Mouse (Mus musculus) midbrain, postnatal 0 days (tissue): ENCODE data around the gene Triml2. TPM values are rescaled to one million over a fixed set of nuclear protein-coding genes. Genes with fewer than 3 reads are reported as not detected.

Experiments used
- ATAC-seq: fragments of 200-750 bp; cut with Nextera tagmentation; 2 replicates; pipeline ENCODE4 v1.8.0; 2017; ENCODE audit warnings: moderate number of reproducible peaks, mild to moderate bottlenecking, moderate TSS enrichment, moderate library complexity; ENCODE audit not compliant: low FRiP score
- DNase-seq: peaks from one replicate; pipeline ENCODE4 v3.0.0-alpha.2; 2015; ENCODE audit warnings: low spot score
- H3K27ac ChIP-seq: fragments of 300-500 bp; sonication (generic); 2 replicates; pipeline ENCODE4 v1.5.1; 2014; ENCODE audit warnings: low read depth, mild to moderate bottlenecking, low read length, mixed read lengths
- H3K27me3 ChIP-seq: fragments of 300-500 bp; sonication (generic); 2 replicates; pipeline ENCODE4 v1.6.1; 2014; ENCODE audit warnings: low read length, control low read depth, mixed read lengths; ENCODE audit not compliant: insufficient read depth
- H3K36me3 ChIP-seq: fragments of 300-500 bp; sonication (generic); 2 replicates; pipeline ENCODE4 v1.6.1; 2014; ENCODE audit warnings: low read length, control low read depth, mixed read lengths; ENCODE audit not compliant: insufficient read depth
- H3K4me1 ChIP-seq: fragments of 300-500 bp; sonication (generic); 2 replicates; pipeline ENCODE4 v1.6.1; 2014; ENCODE audit warnings: mild to moderate bottlenecking, control low read depth, antibody characterized with exemption, low read length, mixed read lengths; ENCODE audit not compliant: insufficient read depth
- H3K4me2 ChIP-seq: fragments of 300-500 bp; sonication (generic); 2 replicates; pipeline ENCODE4 v1.6.1; 2014; ENCODE audit warnings: low read depth, mild to moderate bottlenecking, low read length, mixed read lengths; ENCODE audit not compliant: poor library complexity, severe bottlenecking
- H3K4me3 ChIP-seq: fragments of 300-500 bp; sonication (generic); 2 replicates; pipeline ENCODE4 v1.5.1; 2014; ENCODE audit warnings: low read depth, mild to moderate bottlenecking, low read length, moderate library complexity
- H3K9ac ChIP-seq: fragments of 300-500 bp; sonication (generic); replicated peaks from 2 replicates; pipeline ENCODE4 v1.6.1; 2014; ENCODE audit warnings: mild to moderate bottlenecking, low read length, moderate library complexity, mixed read lengths; ENCODE audit not compliant: poor library complexity, severe bottlenecking
- H3K9me3 ChIP-seq: fragments of 300-500 bp; sonication (generic); 2 replicates; pipeline ENCODE4 v1.6.1; 2016; ENCODE audit warnings: low read length, control low read depth
- CTCF ChIP-seq: IDR thresholded peaks from 2 replicates; pipeline ENCODE4 v1.5.1; 2016; ENCODE audit warnings: antibody characterized with exemption, mild to moderate bottlenecking
- WGBS: fragments of 180-500 bp; shearing (Covaris S2); extraction: QIAGEN DNeasy Blood & Tissue Kit; methylation state at CpG from one replicate; pipeline ENCODE4 v1.1.7; 2014; 5-methylcytosine and 5-hydroxymethylcytosine counted together
- polyA plus RNA-seq: library from polyadenylated mRNA; unstranded; fragments of >200 nt; fragmentation: Nextera tagmentation; extraction: Ambion mirVana; gene quantifications from 2 replicates; pipeline ENCODE4 v1.2.1, GENCODE M21; 2015
- total RNA-seq: library from RNA; depleted of rRNA; stranded (reverse); fragments of >200 nt; gene quantifications from 2 replicates; pipeline ENCODE4 v1.2.3, GENCODE M21; 2014; rRNA removed

Gene Triml2
- total and polyA plus RNA-seq, 2 experiments from 2014 or later, result 0.12 TPM; not detected in 1

DNA sequence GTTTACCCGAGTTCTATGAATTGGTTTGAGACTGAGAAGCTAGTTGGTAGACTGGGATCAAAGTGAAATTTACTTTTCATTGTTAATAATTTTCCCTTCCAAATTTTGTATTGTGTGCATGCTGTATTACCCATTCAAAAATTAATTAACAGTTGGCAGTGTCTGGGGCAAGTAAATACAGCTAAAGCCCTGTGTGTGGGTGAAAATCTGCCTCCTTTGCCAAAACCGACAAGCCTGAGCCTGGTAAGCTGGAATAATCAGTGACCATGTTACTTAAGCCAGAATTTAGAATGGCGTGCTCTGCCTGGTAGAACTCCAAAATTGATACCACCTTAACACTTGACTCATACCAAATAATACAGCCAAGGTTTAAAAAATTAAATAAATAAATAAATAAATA, 63.0 kb downstream of the Triml2 start:
- DNase-seq, result no peak
- Histone ChIP-seq H3K27ac (no peak overlapping the region), H3K9me3 (no peaks in the 10 kb centered on the region), H3K4me1 (no peaks in the 10 kb centered on the region), H3K4me2 (no peak overlapping the region), H3K27me3 (no peaks in the 10 kb centered on the region), H3K9ac (no peak overlapping the region), H3K4me3 (no peak overlapping the region), H3K36me3 (no peaks in the 10 kb centered on the region)
- no peak for ATAC-seq
- TF ChIP-seq CTCF, result no peak
- WGBS, result 85% methylated on average over 3 of the region's 3 CpGs

Other genes starting within 250 kb of the Triml2 start
- gene Triml1, start 39.1 kb upstream of the Triml2 start, total RNA-seq, result not detected in 2 replicates
- not detected in 2 replicates for gene Triml1, start 39.1 kb upstream of the Triml2 start, polyA plus RNA-seq
- not detected in 2 replicates for gene Zfp42, start 126.4 kb downstream of the Triml2 start, total RNA-seq
- gene Zfp42, start 126.4 kb downstream of the Triml2 start, polyA plus RNA-seq, result not detected in 2 replicates